Mouse (Mus musculus) forebrain, embryonic 11.5 days (tissue): ENCODE data around the gene Ano1. TPM values are rescaled to one million over a fixed set of nuclear protein-coding genes. Genes with fewer than 3 reads are reported as not detected.
A peak's percentile ranks its signal among the peaks of the same experiment; 100 is the strongest.

Experiments used
- ATAC-seq: fragments of 200-750 bp; cut with Nextera tagmentation; replicated peaks from 2 replicates; pipeline ENCODE4 v1.8.0; 2017; ENCODE audit warnings: moderate TSS enrichment; ENCODE audit not compliant: low FRiP score
- DNase-seq: peaks from one replicate; pipeline ENCODE4 v3.0.0-alpha.2; 2017; ENCODE audit warnings: low spot score
- H3K27ac ChIP-seq: fragments of 300-500 bp; sonication (generic); 2 replicates; pipeline ENCODE4 v1.5.1; 2014; ENCODE audit warnings: low read depth, low read length
- H3K27me3 ChIP-seq: fragments of 300-500 bp; sonication (generic); 2 replicates; pipeline ENCODE4 v1.6.1; 2014; ENCODE audit warnings: mild to moderate bottlenecking, low read length, mixed read lengths; ENCODE audit not compliant: control insufficient read depth, insufficient read depth
- H3K36me3 ChIP-seq: fragments of 300-500 bp; sonication (generic); 2 replicates; pipeline ENCODE4 v1.6.1; 2014; ENCODE audit warnings: mild to moderate bottlenecking, low read length, moderate library complexity, mixed read lengths; ENCODE audit not compliant: control insufficient read depth, insufficient read depth
- H3K4me1 ChIP-seq: fragments of 300-500 bp; sonication (generic); replicated peaks from 2 replicates; pipeline ENCODE4 v1.6.1; 2014; ENCODE audit warnings: low read length, mixed read lengths; ENCODE audit not compliant: control insufficient read depth, insufficient read depth
- H3K4me2 ChIP-seq: fragments of 300-500 bp; sonication (generic); 2 replicates; pipeline ENCODE4 v1.6.1; 2014; ENCODE audit warnings: low read depth, mild to moderate bottlenecking, low read length, moderate library complexity, mixed read lengths; ENCODE audit not compliant: severe bottlenecking
- H3K4me3 ChIP-seq: fragments of 300-500 bp; sonication (generic); 2 replicates; pipeline ENCODE4 v1.5.1; 2014; ENCODE audit warnings: low read depth, low read length
- H3K9ac ChIP-seq: fragments of 300-500 bp; sonication (generic); 2 replicates; pipeline ENCODE4 v1.6.1; 2014; ENCODE audit warnings: low read length
- H3K9me3 ChIP-seq: fragments of 300-500 bp; sonication (generic); 2 replicates; pipeline ENCODE4 v1.6.1; 2016; ENCODE audit warnings: low read length, mixed read lengths; ENCODE audit not compliant: control insufficient read depth
- WGBS: fragments of 180-500 bp; shearing (Covaris S2); extraction: QIAGEN DNeasy Blood & Tissue Kit; methylation state at CpG from one replicate; pipeline ENCODE4 v1.1.7; 2014; 5-methylcytosine and 5-hydroxymethylcytosine counted together
- polyA plus RNA-seq: library from polyadenylated mRNA; unstranded; fragments of >200 nt; fragmentation: Nextera tagmentation; extraction: Ambion mirVana; gene quantifications from 2 replicates; pipeline ENCODE4 v1.2.1, GENCODE M21; 2014

Ano1 gene
- polyA plus RNA-seq, 1 experiment from 2014 or later = 22.9 TPM

DNA sequence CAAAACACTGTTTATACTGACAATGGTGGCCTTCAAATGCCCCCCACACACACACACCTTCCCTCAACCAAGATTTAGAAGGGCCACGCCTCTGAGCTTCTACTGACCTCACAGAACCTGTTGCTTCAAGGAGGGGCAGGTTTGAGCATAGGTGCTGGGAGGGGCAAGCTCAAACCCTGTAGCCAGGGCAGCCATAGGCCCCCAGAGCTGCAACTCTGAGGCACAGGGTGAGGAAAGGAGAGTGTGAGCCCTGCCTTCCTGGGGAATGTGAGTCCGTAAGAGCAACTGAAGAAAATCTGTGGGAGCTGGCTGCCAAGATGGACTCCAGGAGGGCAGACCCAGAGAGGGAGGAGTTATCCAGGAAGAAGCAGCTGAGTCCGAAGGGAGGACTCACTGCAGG is 23.4 kb upstream of the Ano1 start:
- H3K27ac ChIP-seq = no peak overlapping the region
- H3K27me3 ChIP-seq = no peaks in the 10 kb centered on the region
- no peaks in the 10 kb centered on the region for H3K9me3 ChIP-seq
- no peaks in the 10 kb centered on the region for H3K36me3 ChIP-seq
- H3K4me3 ChIP-seq = no peak overlapping the region
- H3K4me2 ChIP-seq = no peak overlapping the region
- 78% methylated on average over 3 of the region's 3 CpGs for WGBS
- ATAC-seq (0 out of 2 replicates have a peak, but pooled peaks have one; percentile 14), DNase-seq (no peak)
- no peak overlapping the region for H3K9ac ChIP-seq
- H3K4me1 ChIP-seq = peaks cover 5% of the 10 kb centered on the region

DNA sequence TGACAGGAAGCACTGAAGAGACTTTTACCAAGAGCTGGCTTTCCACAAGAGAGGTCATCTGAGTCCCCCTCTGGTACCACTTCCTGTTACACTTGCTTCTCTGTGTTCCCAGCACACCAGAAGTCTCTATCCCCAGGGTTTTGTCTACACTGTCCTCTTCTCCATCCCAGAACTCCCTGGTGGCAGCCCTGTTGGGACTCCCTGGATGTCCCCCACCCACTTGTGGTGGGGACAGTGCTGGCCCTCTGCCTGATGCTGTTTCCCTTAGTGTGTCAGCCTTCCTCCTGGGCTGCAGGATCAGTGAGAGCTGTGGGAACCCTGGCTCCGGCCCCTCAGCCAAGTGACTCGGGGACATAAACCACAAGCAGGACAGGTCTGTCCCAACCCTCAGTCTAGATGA is 22.5 kb upstream of the Ano1 start:
- Histone ChIP-seq H3K27ac (no peak overlapping the region), H3K27me3 (no peaks in the 10 kb centered on the region)
- WGBS = 80% methylated on average over 2 of the region's 2 CpGs

DNA sequence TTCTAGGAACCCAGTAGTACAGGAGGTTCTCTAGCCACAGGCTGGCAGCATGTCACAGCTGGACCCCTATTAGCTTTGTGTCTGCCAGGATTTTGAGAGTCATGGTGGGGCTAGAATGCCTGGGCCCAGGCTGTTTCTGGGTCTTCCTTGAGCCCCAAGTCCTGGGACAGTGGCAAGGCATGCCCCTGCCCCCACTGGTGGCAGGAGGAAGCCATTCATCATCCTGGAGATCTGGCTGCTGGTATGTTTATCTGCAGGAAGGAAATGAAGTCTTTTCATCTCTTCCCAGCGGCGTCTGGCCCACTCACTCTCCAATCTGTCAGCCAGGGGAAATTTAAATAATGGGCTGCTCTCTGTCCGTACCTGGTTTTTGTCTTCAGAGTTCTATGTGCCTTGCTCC is 18.3 kb upstream of the Ano1 start:
- ATAC-seq = no peak

More for the DNA sequence above, 22.5 kb upstream of the Ano1 start:
- no peaks in the 10 kb centered on the region for H3K36me3 ChIP-seq
- ATAC-seq (no peak), DNase-seq (no peak)
- H3K9ac ChIP-seq = no peak overlapping the region
- H3K4me1 ChIP-seq = peaks cover 5% of the 10 kb centered on the region
- H3K9me3 ChIP-seq = no peaks in the 10 kb centered on the region
- no peak overlapping the region for H3K4me3 ChIP-seq
- H3K4me2 ChIP-seq = no peak overlapping the region

DNA sequence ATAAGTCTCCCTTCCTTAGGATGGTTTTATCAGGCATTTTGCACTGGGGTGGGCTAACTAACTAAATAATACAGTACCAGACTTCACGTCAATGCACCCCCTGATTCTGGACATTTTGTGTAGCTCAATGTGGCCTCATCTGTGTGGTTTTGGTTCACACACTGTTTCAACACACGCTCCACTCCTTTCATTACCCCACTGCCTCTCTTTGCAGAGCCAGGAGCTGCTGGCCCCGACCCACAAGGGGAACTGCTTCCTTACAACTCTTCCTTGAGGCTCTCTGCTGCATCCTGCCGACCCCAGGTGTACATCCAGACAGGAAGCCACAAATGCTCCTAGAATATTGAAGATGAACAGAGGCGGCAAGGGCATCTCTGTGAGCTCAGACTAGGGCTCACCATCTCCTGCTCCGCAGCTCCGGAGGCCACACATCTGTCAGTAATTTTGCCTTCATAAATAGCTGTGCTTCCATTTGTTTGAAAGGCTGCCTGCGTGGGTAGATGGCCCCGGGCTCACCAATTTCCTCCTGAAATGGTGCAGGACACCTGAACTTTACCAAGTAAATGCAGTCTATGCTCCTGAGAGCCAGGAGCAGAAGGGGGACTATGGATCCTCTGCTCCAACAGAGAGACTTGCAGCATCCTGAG is 17.8 kb upstream of the Ano1 start:
- Histone ChIP-seq H3K36me3 (no peaks in the 10 kb centered on the region), H3K27ac (no peak overlapping the region), H3K4me3 (no peak overlapping the region), H3K9me3 (no peaks in the 10 kb centered on the region), H3K27me3 (no peaks in the 10 kb centered on the region), H3K4me2 (no peak overlapping the region), H3K4me1 (no peaks in the 10 kb centered on the region), H3K9ac (no peak overlapping the region)
- DNase-seq (no peak), ATAC-seq (no peak)
- 79% methylated on average over 9 of the region's 9 CpGs for WGBS

More for the DNA sequence above, 18.3 kb upstream of the Ano1 start:
- WGBS = 68% methylated on average over 3 of the region's 3 CpGs
- Histone ChIP-seq H3K27ac (no peak overlapping the region), H3K4me3 (no peak overlapping the region), H3K27me3 (no peaks in the 10 kb centered on the region), H3K4me1 (no peaks in the 10 kb centered on the region), H3K9ac (no peak overlapping the region), H3K4me2 (no peak overlapping the region), H3K36me3 (no peaks in the 10 kb centered on the region), H3K9me3 (no peaks in the 10 kb centered on the region)
- DNase-seq = no peak

DNA sequence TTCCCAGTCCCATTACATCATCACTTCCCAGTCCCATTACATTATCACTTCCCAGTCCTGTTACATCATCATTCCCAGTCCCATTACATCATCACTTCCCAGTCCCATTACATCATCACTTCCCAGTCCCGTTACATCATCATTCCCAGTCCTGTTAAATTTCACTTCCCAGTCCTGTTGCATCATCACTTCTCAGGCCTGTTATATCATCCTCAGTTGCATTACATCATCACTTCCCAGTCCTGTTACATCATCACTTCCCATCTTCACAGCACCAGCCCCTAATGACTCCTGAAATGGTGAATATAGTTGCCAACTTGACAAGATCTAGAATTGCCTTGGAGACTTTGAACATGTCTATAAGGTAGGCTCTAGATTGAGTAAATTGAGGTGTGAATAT is 17.1 kb upstream of the Ano1 start:
- ATAC-seq = no peak
- Histone ChIP-seq H3K4me3 (no peak overlapping the region), H3K36me3 (no peaks in the 10 kb centered on the region), H3K4me2 (no peak overlapping the region), H3K9ac (no peak overlapping the region), H3K27ac (no peak overlapping the region), H3K27me3 (no peaks in the 10 kb centered on the region), H3K4me1 (no peaks in the 10 kb centered on the region), H3K9me3 (no peaks in the 10 kb centered on the region)
- 93% methylated on average over 1 of the region's 1 CpGs for WGBS
- DNase-seq = no peak

DNA sequence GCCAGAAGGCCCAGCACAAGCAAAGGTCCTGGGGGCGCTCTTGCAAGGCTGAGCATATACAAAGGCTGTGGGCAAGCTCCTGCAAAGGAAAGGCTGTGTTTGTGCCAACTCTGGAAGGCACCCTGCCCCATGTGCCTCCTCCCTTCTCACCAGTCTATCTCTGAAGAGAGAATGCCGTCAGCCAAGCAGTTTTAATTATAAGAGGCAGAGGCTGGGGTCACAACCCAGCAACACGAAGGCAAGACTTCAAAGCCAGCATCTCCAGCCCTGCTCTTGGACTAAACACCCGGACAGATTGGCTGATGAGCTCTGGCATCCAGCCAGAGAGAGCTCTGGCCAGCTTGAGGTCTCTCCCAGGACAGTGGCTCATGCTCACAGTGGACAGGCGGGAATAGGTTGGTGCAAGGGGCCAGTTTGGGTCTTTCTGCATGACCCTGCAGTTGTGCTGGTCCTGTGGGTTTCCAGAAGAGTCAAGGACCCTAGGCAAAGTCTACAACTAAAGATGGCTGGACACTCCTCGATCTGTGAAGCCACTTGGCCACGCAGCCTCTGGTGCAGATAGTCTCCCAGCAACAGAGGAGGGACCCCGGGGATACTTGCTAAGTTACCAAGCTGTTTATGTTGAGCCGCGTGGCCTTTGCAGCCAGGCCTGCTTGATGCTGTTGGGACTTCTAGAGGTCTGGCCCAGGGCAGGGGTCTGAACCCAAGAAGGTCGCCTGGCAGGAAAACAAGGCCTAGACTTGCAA is 12.9 kb upstream of the Ano1 start:
- H3K9me3 ChIP-seq = no peaks in the 10 kb centered on the region
- no peaks in the 10 kb centered on the region for H3K4me1 ChIP-seq
- no peaks in the 10 kb centered on the region for H3K27me3 ChIP-seq
- no peak for ATAC-seq
- WGBS = 79% methylated on average over 11 of the region's 11 CpGs
- H3K9ac ChIP-seq = no peak overlapping the region
- DNase-seq = no peak
- no peak overlapping the region for H3K4me2 ChIP-seq
- H3K36me3 ChIP-seq = no peaks in the 10 kb centered on the region
- H3K27ac ChIP-seq = no peak overlapping the region
- H3K4me3 ChIP-seq = no peak overlapping the region

DNA sequence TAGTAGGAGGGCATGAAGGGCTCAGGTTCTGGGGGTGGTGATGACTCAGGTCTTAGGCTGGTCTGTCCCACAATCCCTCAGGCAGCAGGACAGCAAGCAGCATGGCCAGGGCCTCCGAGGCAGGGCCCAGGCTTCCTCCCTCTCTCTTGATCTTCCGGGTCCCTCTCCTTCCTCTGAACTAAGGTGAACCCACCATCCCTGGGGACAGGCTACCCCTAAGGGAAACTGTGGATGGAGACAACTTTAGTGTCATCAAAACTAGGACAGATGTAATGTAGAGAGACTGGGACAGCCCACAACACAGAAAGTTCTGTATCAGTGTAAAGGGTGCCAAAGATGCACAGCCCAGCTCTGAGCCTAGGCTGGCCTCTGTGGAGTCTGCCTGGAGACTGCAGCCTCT is 12.2 kb upstream of the Ano1 start:
- no peaks in the 10 kb centered on the region for H3K4me1 ChIP-seq
- DNase-seq = no peak
- WGBS = 69% methylated on average over 2 of the region's 2 CpGs

DNA sequence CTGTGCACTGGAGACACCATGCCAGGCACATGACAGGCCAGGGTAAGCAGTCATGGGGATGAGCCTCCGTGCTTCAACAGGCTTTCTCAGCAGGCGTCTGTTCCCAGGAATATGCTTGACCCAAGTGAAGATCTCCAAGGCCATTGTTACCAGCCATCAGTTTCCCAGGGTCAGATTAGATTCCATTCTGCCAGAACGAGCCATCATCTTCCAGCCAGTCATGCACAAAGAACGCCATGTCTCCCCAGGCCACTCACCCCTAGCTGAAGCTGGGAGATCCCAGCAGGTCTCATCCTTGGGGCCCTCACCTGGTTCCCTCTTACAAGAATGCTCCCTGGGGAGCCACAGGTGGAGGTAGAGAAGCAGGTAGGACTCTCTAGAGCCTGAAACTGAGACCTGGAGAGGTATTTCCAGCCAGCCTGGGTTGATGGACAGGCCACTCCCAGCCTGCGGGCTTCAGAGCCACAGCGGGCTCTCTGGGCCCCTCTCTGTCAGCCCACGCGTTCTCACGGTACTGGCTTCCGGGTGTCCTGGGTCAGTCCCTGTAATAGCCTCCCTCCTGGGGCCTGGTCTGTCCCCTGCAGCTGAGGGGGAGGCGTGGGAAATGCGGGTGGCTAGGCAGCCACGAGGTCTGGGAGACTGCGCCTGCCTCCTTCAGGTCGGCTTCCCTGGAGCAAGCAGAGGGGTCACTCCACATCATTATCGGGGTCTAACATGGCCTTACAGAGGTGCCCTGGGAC is 10.9 kb upstream of the Ano1 start:
- H3K4me2 ChIP-seq = no peak overlapping the region

More for the DNA sequence above, 12.2 kb upstream of the Ano1 start:
- H3K36me3 ChIP-seq = no peaks in the 10 kb centered on the region
- no peak overlapping the region for H3K9ac ChIP-seq
- H3K9me3 ChIP-seq = no peaks in the 10 kb centered on the region
- H3K27ac ChIP-seq = no peak overlapping the region
- ATAC-seq = no peak
- H3K4me2 ChIP-seq = no peak overlapping the region
- H3K4me3 ChIP-seq = no peak overlapping the region
- no peaks in the 10 kb centered on the region for H3K27me3 ChIP-seq

More for the DNA sequence above, 10.9 kb upstream of the Ano1 start:
- H3K9me3 ChIP-seq = no peaks in the 10 kb centered on the region
- no peaks in the 10 kb centered on the region for H3K4me1 ChIP-seq
- no peak for ATAC-seq
- WGBS = 74% methylated on average over 16 of the region's 16 CpGs
- H3K9ac ChIP-seq = no peak overlapping the region
- no peak overlapping the region for H3K4me3 ChIP-seq
- H3K36me3 ChIP-seq = no peaks in the 10 kb centered on the region
- no peak for DNase-seq
- H3K27ac ChIP-seq = no peak overlapping the region
- no peaks in the 10 kb centered on the region for H3K27me3 ChIP-seq
